In the genomic region with DNA sequence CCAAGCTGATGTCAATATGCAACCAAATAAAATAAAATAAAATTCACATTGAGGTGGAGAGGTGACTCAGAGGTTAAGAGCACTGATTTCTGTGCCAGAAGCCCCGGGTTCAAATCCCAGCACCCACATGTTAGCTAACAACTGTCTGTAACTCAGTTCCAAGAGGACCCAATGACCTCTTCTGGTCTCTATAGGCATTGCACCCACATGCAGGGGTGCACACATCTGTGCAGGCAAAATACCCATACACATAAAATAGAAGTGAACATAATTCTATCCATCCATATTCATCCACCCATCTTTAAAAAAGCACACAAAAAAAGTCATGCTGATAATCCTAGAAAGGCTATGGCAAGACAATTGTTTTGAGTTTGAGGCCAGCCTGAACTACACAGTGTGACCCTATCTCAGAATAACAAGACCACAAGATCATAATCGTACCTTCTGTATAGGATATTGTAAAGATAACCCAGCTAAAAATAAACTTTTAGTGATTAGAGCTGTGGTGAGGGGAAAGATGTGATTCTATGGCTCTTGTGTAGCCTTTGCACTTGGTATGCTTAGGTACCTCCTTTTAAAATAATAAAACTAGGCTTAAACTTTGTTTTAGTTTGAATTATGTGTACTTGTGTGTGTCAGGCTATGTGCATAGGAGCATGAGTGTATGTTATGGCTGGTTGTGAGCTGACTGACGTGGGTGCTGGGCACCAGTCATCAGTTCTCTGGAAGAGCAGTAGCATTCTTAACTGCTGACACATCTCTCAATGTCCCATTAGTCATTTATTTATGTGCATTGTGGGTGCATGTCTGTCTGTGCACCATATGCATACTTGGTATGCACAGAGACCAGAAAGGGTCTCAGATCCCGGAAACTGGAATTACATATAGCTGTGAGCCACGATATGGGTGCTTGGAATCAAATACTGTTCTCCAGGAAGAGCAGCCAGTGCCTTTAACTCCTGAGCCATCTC, we compare ENCODE assay signal across 1 mouse cellular context.
TF ChIP-seq lines count a peak whose summit lies in the region.

No protein-coding gene starts in this region.

TF ChIP-seq in MEL, 35 proteins besides CTCF, POLR2A, EP300 and RAD21:
- TF ChIP-seq RCOR1 (IDR thresholded peaks at IDR 0.05; ENCODE audit: low read depth, low read length) (peak; percentile 50; the same call in 1 of the 2 replicates), MEF2A (IDR thresholded peaks at IDR 0.05; ENCODE audit: extremely low read depth, insufficient replicate concordance, low read depth, low read length, poor library complexity, severe bottlenecking) (peak; percentile 78; the same call in 1 of the 2 replicates), TBP (IDR thresholded peaks at IDR 0.05; ENCODE audit: low read depth, low read length) (no peak), GATA1 (IDR thresholded peaks at IDR 0.05; ENCODE audit: low read depth, low read length) (peak; percentile 60; the same call in 1 of the 2 replicates)
